Mouse (Mus musculus): ENCODE results near the gene Stag1.

DNA sequence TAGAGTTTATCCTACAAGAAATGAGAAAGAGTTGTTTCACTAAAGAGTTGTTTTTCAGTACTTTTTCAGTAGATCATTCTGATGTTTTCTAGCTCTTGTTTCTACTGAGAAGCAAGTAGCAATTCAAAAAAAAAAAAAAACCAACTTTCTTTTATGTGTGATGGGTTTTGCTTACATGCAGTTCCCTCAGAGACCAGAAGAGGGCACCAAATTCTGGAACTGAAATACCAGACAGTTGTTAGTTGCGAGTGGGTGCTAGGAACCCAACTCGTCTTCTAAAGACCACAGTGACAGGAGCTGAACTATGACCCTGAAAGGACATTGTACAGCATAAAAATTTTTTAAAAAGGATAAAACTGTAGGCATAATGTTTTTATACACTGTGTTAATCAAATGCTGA lies 49.3 kb upstream of the Stag1 start:
- TF ChIP-seq CTCF (IDR thresholded peaks at IDR 0.05; ENCODE audit: insufficient read depth, low read length) (no peak), POLR2A (IDR thresholded peaks at IDR 0.05; ENCODE audit: borderline replicate concordance, extremely low read depth, low read depth, low read length) (no peak)
